Mouse (Mus musculus): ENCODE data around the gene Ndufa13.

DNA sequence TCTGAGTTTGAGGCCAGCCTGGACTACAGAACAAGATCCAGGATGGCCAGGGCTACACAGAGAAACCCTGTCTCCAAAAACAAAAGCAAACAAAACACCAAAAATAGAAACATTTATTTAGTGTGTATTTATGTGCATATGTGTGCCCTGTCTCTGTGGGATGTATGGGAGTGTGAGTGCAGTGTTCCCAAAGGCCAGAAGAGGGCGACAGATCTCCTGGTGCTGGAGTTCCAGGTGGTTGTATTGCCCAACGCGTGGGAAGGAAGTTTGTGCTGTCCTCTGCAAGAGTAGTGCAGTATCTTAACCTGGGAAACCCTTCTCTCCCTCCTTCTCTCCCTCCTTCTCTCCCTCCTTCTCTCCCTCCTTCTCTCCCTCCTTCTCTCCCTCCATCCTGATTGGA is 52.5 kb downstream of the Ndufa13 start:
- no peak for TF ChIP-seq CHD2 (IDR thresholded peaks at IDR 0.05; ENCODE audit: low read depth, low read length)
- TF ChIP-seq ZC3H11A (IDR thresholded peaks at IDR 0.05; ENCODE audit: borderline replicate concordance, low read depth, low read length) = no peak
- TF ChIP-seq MAFK (IDR thresholded peaks at IDR 0.05; ENCODE audit: insufficient read depth, low read depth, low read length) = no peak
- no peak for TF ChIP-seq HCFC1 (IDR thresholded peaks at IDR 0.05; ENCODE audit: borderline replicate concordance, insufficient read depth, low read length)
